Mouse (Mus musculus) G1E (cell line): Measurements from ENCODE around the gene Speg.

Experiments
- CTCF ChIP-seq: IDR thresholded peaks from 2 replicates; pipeline ENCODE4 v1.5.1; 2012; ENCODE audit warnings: low read depth, low read length, inconsistent platforms, mixed read lengths
- GATA1 ChIP-seq: IDR thresholded peaks from 2 replicates; pipeline ENCODE4 v1.6.1; 2012; ENCODE audit warnings: borderline replicate concordance, low read length, inconsistent platforms, mixed read lengths
- POLR2AphosphoS5 ChIP-seq: IDR thresholded peaks from 2 replicates; pipeline ENCODE4 v1.6.1; 2012; ENCODE audit warnings: low read depth, low read length, inconsistent platforms; ENCODE audit not compliant: insufficient replicate concordance

DNA sequence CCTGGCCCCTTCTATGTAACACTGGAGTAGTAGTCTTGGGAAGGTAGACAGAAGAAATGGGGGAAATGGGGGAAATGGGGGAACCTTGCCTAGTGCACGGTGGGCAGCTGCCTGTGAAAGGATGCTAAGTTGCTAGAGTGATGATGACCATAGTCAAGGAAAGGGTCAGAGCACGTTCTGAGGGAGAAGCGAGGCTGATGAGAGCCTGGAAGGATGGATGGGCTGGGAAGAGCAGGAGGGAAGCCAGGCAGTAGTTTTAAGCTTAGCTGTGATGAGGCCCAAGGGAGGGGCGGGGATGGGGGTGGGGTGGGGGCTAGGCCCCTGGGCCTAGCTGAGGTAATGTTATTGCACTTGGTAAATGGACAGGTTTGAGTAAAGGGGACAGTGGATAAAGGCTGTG, 14.0 kb upstream of the Speg start:
- TF ChIP-seq CTCF (no peak), GATA1 (no peak), POLR2AphosphoS5 (no peak)
